Mouse (Mus musculus): ENCODE measurements at regions not wholly inside any gene's neighbourhood (a gene's known extent, or its start where the extent isn't known, plus 50 kb on each side); places are given as distances from the start of the nearest gene placed in this dataset.

DNA sequence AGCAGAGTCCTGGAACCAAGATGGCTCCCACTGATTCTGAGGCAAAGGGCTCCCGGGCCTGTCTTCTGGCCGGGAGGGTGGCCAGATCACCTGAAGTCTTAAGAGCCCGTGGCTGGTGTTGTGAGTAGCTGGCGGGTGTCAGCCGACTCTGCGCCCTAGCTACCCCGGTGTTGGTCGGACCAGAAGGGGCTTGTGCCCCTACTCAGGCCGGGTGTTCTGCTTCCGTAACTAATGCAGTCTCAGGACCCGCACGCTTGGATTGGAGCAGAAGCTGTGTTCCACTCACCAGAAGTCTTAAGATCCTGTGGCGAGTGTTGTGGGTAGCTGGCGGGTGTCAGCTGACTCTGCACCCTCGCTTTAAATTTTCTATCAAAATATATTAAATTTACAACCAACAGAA is 1285.3 kb upstream of the Cdh9 start:
- no peak for TF ChIP-seq TAL1 (IDR thresholded peaks at IDR 0.05; ENCODE audit: low read length)
- TF ChIP-seq CTCF (IDR thresholded peaks at IDR 0.05 in 2 of 3, conservative IDR thresholded peaks at IDR 0.05 in 1 of 3; ENCODE audit: control insufficient read depth in 1 of 3, insufficient read depth in 1 of 3, low read depth in 2 of 3, low read length in 3 of 3, poor library complexity in 1 of 3, severe bottlenecking in 1 of 3), result no peak
- no peak for TF ChIP-seq JUND (IDR thresholded peaks at IDR 0.05; ENCODE audit: low read depth, low read length)
- TF ChIP-seq NRF1 (IDR thresholded peaks at IDR 0.05; ENCODE audit: insufficient read depth, low read depth, low read length, poor library complexity, severe bottlenecking), result no peak
- no peak for TF ChIP-seq MEF2A (IDR thresholded peaks at IDR 0.05; ENCODE audit: extremely low read depth, insufficient replicate concordance, low read depth, low read length, poor library complexity, severe bottlenecking)
- no peak for TF ChIP-seq USF1 (IDR thresholded peaks at IDR 0.05; ENCODE audit: low read depth, low read length)
- TF ChIP-seq EP300 (IDR thresholded peaks at IDR 0.05; ENCODE audit: low read depth in 1 of 2, low read length in 2 of 2), result no peak
- TF ChIP-seq POLR2A (IDR thresholded peaks at IDR 0.05; ENCODE audit: control insufficient read depth in 1 of 2, insufficient read depth in 1 of 2, low read depth in 1 of 2, low read length in 2 of 2, poor library complexity in 1 of 2), result no peak
- no peak for TF ChIP-seq MAX (IDR thresholded peaks at IDR 0.05; ENCODE audit: low read length)
- TF ChIP-seq RCOR1 (IDR thresholded peaks at IDR 0.05; ENCODE audit: low read depth, low read length), result no peak
